Mouse (Mus musculus): ENCODE results near the gene Mnt.

DNA sequence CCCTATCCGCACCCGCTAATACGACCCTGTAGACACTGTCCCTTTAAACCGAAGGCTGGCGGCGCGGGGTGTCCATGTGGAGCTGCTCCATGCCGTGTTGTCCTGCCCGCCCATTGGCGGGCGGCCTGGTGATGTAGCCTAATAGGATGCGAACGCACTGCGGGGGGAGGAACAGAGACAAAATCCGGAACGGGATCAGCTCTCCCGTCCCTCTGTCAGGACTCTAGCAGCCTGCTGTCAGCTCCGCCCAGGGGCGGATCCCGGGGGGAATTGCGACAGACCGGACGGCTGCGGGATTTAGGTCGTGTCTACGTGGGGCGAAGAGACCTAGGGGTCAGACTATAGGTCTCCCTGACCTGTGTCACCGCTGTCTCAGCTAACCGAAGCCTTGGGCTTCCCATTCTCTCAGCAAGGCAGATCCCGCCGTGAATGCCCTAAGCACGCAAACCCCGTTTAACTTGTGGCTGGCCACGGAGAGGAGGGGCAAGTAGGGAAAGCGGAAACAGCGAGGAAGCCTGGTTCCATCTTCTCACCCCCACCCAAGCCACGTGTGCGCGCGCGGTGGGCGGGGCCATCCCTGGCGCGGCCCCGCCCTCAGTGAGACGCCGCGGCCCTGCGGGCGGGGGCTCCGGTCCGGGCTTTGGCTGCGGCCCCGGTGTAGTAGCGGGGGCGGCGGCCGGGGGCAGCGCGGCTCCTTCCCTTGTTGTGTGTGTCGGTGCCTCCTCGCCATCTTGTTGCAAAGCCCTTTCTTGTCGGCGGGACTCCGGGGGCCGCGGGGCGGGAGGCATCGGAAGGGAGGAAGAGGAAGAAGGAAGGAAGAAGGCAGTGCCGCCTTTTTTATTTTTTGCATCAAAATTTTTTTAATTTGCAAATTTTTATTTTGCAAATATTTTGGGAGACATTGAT is at the start of gene Mnt:
- TF ChIP-seq POLR2A (IDR thresholded peaks at IDR 0.05; ENCODE audit: insufficient read depth, low read length) (no peak), EP300 (IDR thresholded peaks at IDR 0.05; ENCODE audit: insufficient read depth, low read depth, low read length) (peak; percentile 66; the same call in 1 of the 2 replicates)
